Mouse (Mus musculus): ENCODE data around the gene Naif1.
"Not testable (repeated sequence)": the region's sequence is repeated elsewhere in the genome, so short reads cannot be mapped to it uniquely, and the experiment has no call there.

Gene Naif1

DNA sequence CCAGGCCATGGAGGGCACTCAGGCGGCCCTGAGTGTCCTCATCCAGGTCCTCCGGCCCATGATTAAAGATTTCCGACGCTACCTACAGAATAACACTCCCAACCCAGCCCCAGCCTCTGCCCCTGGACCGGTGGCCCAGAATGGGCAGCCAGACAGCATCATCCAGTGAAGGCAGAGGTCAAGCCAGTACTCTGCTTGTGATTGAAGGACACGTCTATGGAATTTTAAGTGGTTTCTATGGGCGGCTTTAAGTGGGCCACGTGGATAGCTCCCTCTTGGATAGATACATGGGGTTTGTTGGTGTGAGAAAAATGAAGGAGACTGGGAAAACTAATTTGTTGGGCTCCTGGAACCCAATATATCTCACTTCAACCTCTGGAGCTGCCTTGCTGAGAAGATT, 4.8 kb downstream of the Naif1 start:
- DNase-seq (ENCODE audit: low spot score in 2 of 2): no peak

GRCm38 (mm10) chr2:32458300-32458699, 8.0 kb downstream of the Naif1 start:
- no peak for DNase-seq (ENCODE audit: low spot score in 2 of 2)

- no peak for DNase-seq (ENCODE audit: low spot score in 2 of 2)
These were observed 9.4 kb downstream of the Naif1 start for GRCm38 (mm10) chr2:32459657-32460056.

DNA sequence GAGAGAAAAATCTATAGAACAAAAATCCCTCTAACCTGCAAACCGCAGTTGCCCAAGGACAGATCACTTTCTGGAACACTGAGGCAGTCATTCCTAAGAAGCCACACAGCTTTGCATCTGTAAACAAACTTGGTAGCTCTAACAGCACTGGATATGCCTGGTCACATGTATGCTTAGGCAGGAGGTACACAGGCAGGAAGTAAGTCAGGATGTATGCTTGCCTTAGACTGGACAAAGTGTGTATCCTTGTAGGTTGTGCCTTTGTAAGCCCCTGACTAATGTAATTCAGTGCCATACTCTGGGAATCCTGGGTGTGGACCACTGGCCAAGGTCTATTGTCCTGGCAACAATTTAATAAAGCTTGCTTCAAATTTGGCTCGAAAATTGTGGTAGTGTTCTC, 13.5 kb downstream of the Naif1 start:
- no peak for DNase-seq (ENCODE audit: low spot score in 2 of 2)

DNA sequence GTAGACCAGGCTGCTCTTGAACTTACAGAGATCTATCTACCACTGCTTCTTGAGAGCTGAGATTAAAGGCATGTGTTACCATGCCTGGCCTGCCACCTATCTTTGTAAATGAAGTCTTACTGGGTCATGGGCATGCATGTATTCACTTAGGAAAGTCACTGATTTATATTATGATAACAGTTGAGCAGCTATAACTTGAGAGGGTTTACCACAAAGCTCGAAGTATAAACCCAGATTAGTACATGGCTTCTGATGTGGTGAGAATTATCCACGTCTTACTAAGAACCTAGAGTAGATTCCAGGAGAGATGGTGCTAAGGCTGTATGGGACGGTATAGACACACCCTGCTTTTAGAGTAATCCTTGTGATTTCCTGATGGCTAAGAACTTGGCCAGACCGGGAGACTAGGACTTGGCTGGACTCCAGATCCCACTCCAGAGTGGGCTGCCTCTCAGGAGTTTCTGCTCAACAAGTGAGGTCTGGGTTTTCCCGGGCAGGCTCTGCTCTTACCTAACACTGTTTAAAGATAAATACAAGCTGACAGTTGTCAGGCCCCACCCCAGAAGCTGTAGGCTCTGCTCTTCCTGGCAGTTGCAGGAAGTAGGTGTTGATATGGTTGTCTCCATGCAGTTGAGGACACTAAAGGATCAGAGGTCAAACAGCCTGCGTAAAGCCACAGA, 14.1 kb downstream of the Naif1 start:
- no peak for DNase-seq (ENCODE audit: low spot score in 2 of 2)

DNA sequence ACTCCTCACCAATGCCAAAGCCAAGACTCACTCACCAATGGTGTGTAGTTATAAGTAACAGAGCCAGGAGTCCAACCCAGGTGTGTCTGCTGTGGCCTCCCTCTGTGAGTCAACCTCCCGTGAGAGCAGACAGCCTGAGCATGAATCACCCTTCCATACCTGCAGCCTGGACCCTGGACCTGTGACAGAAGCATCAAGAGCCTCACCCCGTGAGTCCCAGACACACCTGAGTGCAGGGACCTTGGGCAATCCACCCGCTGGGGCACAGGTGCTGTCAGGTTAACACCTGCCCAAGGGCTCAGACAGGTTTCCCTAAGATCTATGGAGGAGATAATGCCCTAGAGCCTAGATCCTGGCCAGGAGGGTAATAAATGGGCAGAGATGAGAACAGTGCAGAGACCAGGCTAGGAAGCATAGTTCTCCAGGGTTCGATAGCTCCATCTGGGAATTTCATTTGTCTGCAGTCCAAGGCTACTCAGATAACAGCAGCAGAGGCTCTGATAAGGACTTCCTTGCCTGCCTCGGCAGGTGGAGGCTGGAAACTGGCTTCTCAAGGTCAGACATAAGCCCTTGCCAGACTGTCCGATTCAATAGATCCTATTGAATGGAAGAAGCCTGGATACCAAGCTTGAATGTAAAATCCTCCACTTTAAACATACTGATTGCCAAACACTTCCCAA, 20.9 kb downstream of the Naif1 start:
- no peak for DNase-seq (ENCODE audit: low spot score in 2 of 2)

GRCm38 (mm10) chr2:32471681-32472061, 21.4 kb downstream of the Naif1 start:
- DNase-seq (ENCODE audit: low spot score in 2 of 2): no peak

GRCm38 (mm10) chr2:32475361-32475760, 25.1 kb downstream of the Naif1 start:
- DNase-seq (ENCODE audit: low spot score in 2 of 2): not testable (repeated sequence)

DNA sequence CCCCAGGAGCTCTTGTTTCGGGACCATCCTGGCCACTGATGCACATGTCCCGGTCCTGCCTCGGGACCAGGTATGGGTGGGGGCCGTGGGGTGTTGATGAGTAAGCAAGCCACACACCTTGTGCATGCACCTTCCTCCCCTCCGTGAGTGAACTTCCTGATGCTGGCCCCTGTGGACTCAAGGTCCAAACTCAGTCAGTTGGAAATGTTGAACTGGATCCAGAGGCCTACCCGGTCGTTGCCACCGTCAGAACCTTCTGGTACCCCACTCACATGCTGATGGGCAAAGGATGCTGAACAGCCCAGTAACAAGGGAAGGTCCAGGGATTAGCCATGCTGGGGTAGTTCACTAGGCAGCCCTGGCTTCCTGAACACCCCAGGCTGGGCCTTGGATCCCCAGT, 32.1 kb downstream of the Naif1 start:
- DNase-seq (ENCODE audit: low spot score in 2 of 2): no peak

DNA sequence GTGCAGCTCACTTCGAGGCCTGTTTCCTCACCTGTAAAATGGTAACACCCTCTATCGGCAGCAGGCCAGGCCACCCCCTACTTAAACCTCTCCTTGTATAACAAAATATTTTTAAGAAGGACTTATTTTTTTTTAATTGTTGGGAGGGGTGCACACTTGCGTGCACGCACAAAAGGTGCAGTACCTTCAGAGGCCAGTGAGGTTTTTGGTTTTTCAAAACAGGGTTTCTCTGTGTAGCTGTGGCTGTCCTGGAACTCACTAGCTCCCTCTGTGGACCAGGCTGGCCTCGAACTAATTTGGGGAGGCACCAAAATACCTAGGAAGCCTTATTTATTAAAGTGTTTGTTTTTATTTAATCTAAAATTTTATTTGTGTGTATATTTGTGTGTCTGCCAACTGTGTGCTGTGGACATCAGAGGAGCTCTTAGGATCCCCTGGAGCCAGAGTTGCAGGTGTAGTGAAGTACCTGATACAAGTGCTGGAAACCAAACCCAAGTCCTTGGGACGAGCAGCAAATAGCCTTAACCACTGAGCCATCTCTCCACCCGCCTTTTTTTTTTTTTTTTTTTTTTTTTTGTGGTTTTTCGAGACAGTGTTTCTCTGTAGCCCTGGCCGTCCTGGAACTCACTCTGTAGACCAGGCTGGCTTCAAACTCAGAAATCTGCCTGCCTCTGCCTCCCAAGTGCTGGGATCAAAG, 33.1 kb downstream of the Naif1 start:
- no peak for DNase-seq (ENCODE audit: low spot score in 2 of 2)

GRCm38 (mm10) chr2:32484933-32485332, 34.7 kb downstream of the Naif1 start:
- DNase-seq (ENCODE audit: low spot score in 2 of 2): no peak

DNA sequence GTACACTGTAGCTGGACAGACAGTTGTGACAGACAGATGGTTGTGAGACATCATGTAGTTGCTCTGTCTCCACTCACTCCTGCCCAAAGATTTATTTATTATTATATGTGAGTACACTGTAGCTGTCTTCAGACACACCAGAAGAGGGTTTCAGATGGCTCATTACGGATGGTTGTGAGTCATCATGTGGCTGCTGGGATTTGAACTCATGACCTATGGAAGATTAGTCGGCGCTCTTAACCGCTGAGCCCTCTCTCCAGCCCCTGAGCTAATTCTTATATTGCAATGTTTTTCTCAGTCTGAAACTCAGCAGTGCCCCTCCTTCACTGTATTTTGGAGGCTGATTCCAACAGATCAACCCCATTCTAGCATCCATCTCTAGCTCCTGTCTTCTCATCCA, 35.5 kb downstream of the Naif1 start:
- no peak for DNase-seq (ENCODE audit: low spot score in 2 of 2)

DNA sequence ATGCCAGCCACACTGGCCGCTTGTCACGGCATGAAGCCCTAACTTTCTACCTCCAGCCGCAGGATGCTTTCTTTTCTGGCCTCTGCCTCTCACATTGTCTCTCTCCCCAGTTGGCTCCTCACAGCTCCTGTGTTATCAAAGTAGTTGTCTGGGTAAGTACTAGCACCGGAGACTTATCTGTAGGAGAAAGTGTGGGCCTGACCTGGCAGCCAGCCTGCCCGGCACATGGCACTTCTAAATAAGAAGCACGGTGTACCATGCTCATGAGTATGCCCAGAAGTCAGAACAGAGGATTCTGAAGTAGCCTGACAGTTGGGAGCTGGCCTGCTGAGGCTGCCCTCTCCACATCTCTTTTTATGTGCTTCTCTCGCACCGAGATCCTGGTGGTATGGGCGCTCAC, 35.9 kb downstream of the Naif1 start:
- no peak for DNase-seq (ENCODE audit: low spot score in 2 of 2)

DNA sequence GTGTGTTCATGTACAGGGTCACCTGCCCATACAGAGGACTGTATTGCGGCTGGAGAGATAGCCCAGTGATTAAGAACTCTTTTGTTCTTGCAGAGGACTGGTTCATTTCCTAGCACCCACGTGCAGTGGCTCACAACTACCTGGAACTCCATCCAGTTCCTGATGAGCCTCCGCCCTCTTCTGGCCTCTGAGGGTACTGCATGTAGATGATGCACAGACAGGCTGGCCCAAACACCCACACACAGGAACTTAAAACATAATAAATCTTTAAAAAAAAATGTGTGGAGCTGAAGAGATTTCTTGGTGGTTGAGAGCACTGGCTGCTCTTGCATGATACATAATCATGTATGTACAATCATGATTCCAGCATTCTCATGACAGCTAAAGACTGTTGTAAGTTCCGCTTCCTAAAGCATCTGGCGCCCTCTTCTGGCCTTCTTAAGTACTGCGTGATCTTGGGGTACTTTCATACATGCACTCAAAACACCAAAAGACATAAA, 36.9 kb downstream of the Naif1 start:
- DNase-seq (ENCODE audit: low spot score in 2 of 2): peak; percentile 82 to 94

GRCm38 (mm10) chr2:32488679-32489078, 38.4 kb downstream of the Naif1 start:
- DNase-seq (ENCODE audit: low spot score in 2 of 2): peak; percentile 48 to 65

- not testable (repeated sequence) for DNase-seq (ENCODE audit: low spot score in 2 of 2)
These were observed 40.5 kb downstream of the Naif1 start for GRCm38 (mm10) chr2:32490730-32491129.

DNA sequence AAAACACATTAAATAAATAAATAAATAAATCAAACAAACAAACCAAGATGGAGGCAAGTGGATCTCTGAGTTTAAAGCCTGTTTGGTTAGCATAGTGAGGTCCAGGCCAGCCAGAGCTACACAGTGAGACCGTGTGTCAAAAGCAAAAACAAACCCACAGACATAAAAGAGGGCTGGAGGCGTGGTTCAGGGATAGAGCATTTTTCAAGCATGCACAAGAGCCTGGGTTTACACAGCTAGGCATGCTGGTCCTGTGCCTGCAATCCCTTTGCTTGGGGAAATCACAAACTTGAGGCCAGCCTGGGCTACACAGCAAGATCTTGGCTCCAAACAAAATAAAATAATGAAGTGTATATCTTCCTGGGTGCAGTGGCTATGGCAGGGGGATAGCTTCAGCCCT, 42.4 kb downstream of the Naif1 start:
- no peak for DNase-seq (ENCODE audit: low spot score in 2 of 2)

DNA sequence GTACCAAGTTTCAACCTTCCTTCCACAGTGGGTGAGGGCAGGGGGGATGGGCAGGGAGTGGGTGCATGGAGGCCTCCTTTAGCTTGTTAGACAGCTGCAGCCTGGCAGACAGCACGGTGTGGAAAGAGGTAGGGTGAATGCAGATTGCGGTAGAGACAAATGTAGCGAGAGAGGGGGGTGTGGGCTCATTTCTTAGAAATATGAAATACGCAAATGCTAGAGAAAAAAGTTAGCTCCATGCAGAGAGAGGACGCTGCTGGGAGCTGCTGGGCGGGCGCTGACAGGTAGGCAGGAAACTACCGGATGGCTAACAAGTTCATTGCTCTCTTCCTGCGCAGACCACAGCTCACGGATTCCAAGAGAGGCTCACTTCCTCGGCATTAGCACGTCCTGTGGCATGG, 43.0 kb downstream of the Naif1 start:
- no peak for DNase-seq (ENCODE audit: low spot score in 2 of 2)

GRCm38 (mm10) chr2:32494522-32494921, 44.3 kb downstream of the Naif1 start:
- no peak for DNase-seq (ENCODE audit: low spot score in 2 of 2)

- peak; percentile 43 to 50 for DNase-seq (ENCODE audit: low spot score in 2 of 2)
These were observed 45.0 kb downstream of the Naif1 start for GRCm38 (mm10) chr2:32495185-32495726.

GRCm38 (mm10) chr2:32496190-32496589, 45.9 kb downstream of the Naif1 start:
- no peak for DNase-seq (ENCODE audit: low spot score in 2 of 2)

- DNase-seq (ENCODE audit: low spot score in 2 of 2): no peak
These were observed 49.1 kb downstream of the Naif1 start for GRCm38 (mm10) chr2:32499365-32499764.

GRCm38 (mm10) chr2:32500461-32500860, 50.2 kb downstream of the Naif1 start:
- DNase-seq (ENCODE audit: low spot score in 2 of 2): no peak
